Mouse (Mus musculus) c-Kit-positive CD71-positive TER-119-positive erythroid progenitor cells, embryonic 14.5 days (primary cell): ENCODE measurements at regions not wholly inside any gene's neighbourhood (a gene's known extent, or its start where the extent isn't known, plus 50 kb on each side); places are given as distances from the start of the nearest gene placed in this dataset.

Experiments
- DNase-seq: peaks from one replicate; pipeline ENCODE4 v3.0.0-alpha.2; 2013; ENCODE audit warnings: low spot score

- no peak for DNase-seq
Measured at GRCm38 (mm10) chr1:150043061-150043460, 56.8 kb upstream of the Ptgs2 start.

DNA sequence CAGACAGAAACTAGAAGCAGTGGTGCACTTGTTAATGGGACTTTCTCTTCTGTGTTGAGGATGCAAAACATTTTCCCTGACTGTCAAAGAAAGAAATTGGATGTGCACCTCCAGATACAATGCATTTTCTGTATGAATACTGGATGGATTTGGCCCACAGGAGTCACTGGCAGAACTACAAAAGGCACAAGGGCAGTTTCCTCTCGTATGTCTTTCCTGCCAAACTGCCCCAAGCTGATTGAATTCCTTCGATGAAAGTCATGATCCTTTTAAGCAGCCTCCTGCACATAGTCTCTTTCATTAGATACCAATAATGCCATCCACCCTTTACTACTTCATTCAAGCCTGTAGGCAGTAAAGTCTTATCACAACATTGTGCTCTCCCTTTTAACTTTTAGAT lies 58.2 kb upstream of the Ptgs2 start:
- DNase-seq, result no peak

- peak; percentile 9 for DNase-seq
Measured at GRCm38 (mm10) chr1:150033729-150034128, 66.1 kb upstream of the Ptgs2 start.

DNA sequence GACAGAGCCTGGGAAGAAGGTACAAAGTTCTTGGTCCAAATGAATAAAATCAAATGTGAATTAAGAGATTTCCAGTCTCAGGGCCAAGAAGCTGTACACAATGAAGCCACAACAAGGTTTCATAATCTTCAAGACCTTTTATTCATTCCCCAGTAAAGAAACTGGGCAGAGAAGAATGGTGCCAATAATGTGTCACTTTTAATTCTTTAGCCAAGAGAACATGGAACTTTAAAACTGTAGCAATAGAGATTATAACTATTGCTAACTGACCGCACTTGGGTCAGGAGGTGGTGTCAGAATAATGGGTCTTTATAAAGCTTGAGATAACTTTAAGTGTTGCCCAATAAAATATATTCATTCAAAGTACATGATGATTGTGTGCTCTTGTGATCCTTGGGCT lies 68.1 kb upstream of the Ptgs2 start:
- no peak for DNase-seq

GRCm38 (mm10) chr1:150027265-150027664 lies 66.2 kb upstream of the Pla2g4a start:
- DNase-seq, result no peak

DNA sequence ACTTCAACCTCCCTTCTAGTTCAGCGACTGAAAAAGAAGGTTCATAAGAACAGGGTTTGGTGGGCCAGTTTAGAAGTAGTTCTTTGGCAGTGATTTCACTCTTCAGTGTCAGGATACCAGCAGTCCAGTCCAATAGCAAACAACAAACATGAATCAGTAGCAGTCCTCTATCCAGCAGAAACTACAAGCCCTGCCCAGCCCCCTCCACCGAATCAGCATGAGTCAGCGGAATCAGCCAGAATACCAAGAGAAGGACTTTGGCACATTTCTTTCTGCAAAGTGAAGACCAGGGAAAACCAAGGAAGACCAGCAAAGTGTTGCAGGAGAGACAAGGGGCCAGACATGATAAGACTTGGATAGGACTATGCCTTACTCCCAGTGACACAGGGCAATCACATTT lies 65.1 kb upstream of the Pla2g4a start:
- DNase-seq, result peak; percentile 21

- no peak for DNase-seq
Measured at GRCm38 (mm10) chr1:150015201-150015600, 54.1 kb upstream of the Pla2g4a start.

GRCm38 (mm10) chr1:150012447-150012846 lies 51.4 kb upstream of the Pla2g4a start:
- no peak for DNase-seq
